Mouse (Mus musculus): ENCODE measurements around the gene Nanp. TPM values are rescaled to one million over a fixed set of nuclear protein-coding genes. Genes with fewer than 3 reads are reported as not detected.

The Nanp gene
- polyA plus RNA-seq, 1 experiment from 2014 or later: 38.0 TPM

GRCm38 (mm10) chr2:151021158-151021557 lies 18.0 kb downstream of the Nanp start:
- DNase-seq (no peak), ATAC-seq (ENCODE audit: low FRiP score, low TSS enrichment) (no peak)
- Histone ChIP-seq H3K27ac (replicated peaks; ENCODE audit: low read depth, low read length) (no peak overlapping the region), H3K4me3 (replicated peaks; ENCODE audit: low read depth, low read length) (no peak overlapping the region), H3K27me3 (ENCODE audit: control insufficient read depth, insufficient read depth, low read length) (no peaks in the 10 kb centered on the region), H3K9ac (replicated peaks; ENCODE audit: low read length) (no peak overlapping the region), H3K36me3 (ENCODE audit: control insufficient read depth, insufficient read depth, low read length) (no peaks in the 10 kb centered on the region), H3K9me3 (ENCODE audit: control insufficient read depth, low read length) (no peaks in the 10 kb centered on the region), H3K4me2 (ENCODE audit: low read length) (no peak overlapping the region), H3K4me1 (ENCODE audit: control insufficient read depth, insufficient read depth, low read length) (no peaks in the 10 kb centered on the region)
- WGBS: 92% methylated on average over 10 of the region's 10 CpGs

GRCm38 (mm10) chr2:151015316-151015715 lies 23.9 kb downstream of the Nanp start:
- H3K27me3 ChIP-seq (ENCODE audit: control insufficient read depth, insufficient read depth, low read length): no peaks in the 10 kb centered on the region
- no peak overlapping the region for H3K4me2 ChIP-seq (ENCODE audit: low read length)
- H3K27ac ChIP-seq (replicated peaks; ENCODE audit: low read depth, low read length): no peak overlapping the region
- no peak overlapping the region for H3K9ac ChIP-seq (replicated peaks; ENCODE audit: low read length)
- H3K4me3 ChIP-seq (replicated peaks; ENCODE audit: low read depth, low read length): no peak overlapping the region
- DNase-seq (no peak), ATAC-seq (ENCODE audit: low FRiP score, low TSS enrichment) (no peak)
- 88% methylated on average over 2 of the region's 2 CpGs for WGBS
- H3K36me3 ChIP-seq (ENCODE audit: control insufficient read depth, insufficient read depth, low read length): no peaks in the 10 kb centered on the region
- no peaks in the 10 kb centered on the region for H3K4me1 ChIP-seq (ENCODE audit: control insufficient read depth, insufficient read depth, low read length)
- H3K9me3 ChIP-seq (ENCODE audit: control insufficient read depth, low read length): no peaks in the 10 kb centered on the region

GRCm38 (mm10) chr2:151011273-151011672 lies 27.9 kb downstream of the Nanp start:
- ATAC-seq (ENCODE audit: low FRiP score, low TSS enrichment) (no peak), DNase-seq (no peak)
- no peak overlapping the region for H3K9ac ChIP-seq (replicated peaks; ENCODE audit: low read length)
- H3K4me2 ChIP-seq (ENCODE audit: low read length): no peak overlapping the region
- H3K27me3 ChIP-seq (ENCODE audit: control insufficient read depth, insufficient read depth, low read length): no peaks in the 10 kb centered on the region
- no peak overlapping the region for H3K4me3 ChIP-seq (replicated peaks; ENCODE audit: low read depth, low read length)
- no peaks in the 10 kb centered on the region for H3K36me3 ChIP-seq (ENCODE audit: control insufficient read depth, insufficient read depth, low read length)
- 81% methylated on average over 1 of the region's 1 CpGs for WGBS
- H3K9me3 ChIP-seq (ENCODE audit: control insufficient read depth, low read length): no peaks in the 10 kb centered on the region
- H3K4me1 ChIP-seq (ENCODE audit: control insufficient read depth, insufficient read depth, low read length): peaks cover 4% of the 10 kb centered on the region; the same call in 1 of the 2 replicates
- no peak overlapping the region for H3K27ac ChIP-seq (replicated peaks; ENCODE audit: low read depth, low read length)

GRCm38 (mm10) chr2:151009515-151010085 lies 29.6 kb downstream of the Nanp start:
- no peak for DNase-seq
- Histone ChIP-seq H3K27me3 (ENCODE audit: control insufficient read depth, insufficient read depth, low read length) (no peaks in the 10 kb centered on the region), H3K9ac (replicated peaks; ENCODE audit: low read length) (peak overlapping the region; percentile 86), H3K27ac (replicated peaks; ENCODE audit: low read depth, low read length) (no peak overlapping the region), H3K4me1 (ENCODE audit: control insufficient read depth, insufficient read depth, low read length) (peaks cover 4% of the 10 kb centered on the region; the same call in 1 of the 2 replicates), H3K9me3 (ENCODE audit: control insufficient read depth, low read length) (no peaks in the 10 kb centered on the region), H3K4me3 (replicated peaks; ENCODE audit: low read depth, low read length) (peak overlapping the region; percentile 66), H3K4me2 (ENCODE audit: low read length) (peak overlapping the region; percentile 64), H3K36me3 (ENCODE audit: control insufficient read depth, insufficient read depth, low read length) (no peaks in the 10 kb centered on the region)
- ATAC-seq (ENCODE audit: low FRiP score, low TSS enrichment): peak; percentile 7; the same call in 1 of the 2 replicates
- 88% methylated on average over 1 of the region's 1 CpGs for WGBS

GRCm38 (mm10) chr2:151008939-151009509 lies 30.2 kb downstream of the Nanp start:
- under 1% methylated on average over 57 of the region's 57 CpGs for WGBS
- Histone ChIP-seq H3K9me3 (ENCODE audit: control insufficient read depth, low read length) (no peaks in the 10 kb centered on the region), H3K27ac (replicated peaks; ENCODE audit: low read depth, low read length) (peak overlapping the region; percentile 68), H3K4me3 (replicated peaks; ENCODE audit: low read depth, low read length) (peak overlapping the region; percentile 66), H3K36me3 (ENCODE audit: control insufficient read depth, insufficient read depth, low read length) (no peaks in the 10 kb centered on the region), H3K9ac (replicated peaks; ENCODE audit: low read length) (peak overlapping the region; percentile 86), H3K27me3 (ENCODE audit: control insufficient read depth, insufficient read depth, low read length) (no peaks in the 10 kb centered on the region), H3K4me1 (ENCODE audit: control insufficient read depth, insufficient read depth, low read length) (peaks cover 4% of the 10 kb centered on the region; the same call in 1 of the 2 replicates), H3K4me2 (ENCODE audit: low read length) (peak overlapping the region; percentile 64)
- ATAC-seq (ENCODE audit: low FRiP score, low TSS enrichment): peak; percentile 96
- peak; percentile 88 for DNase-seq

- no peaks in the 10 kb centered on the region for H3K36me3 ChIP-seq (ENCODE audit: control insufficient read depth, insufficient read depth, low read length)
- peak overlapping the region; percentile 68 for H3K27ac ChIP-seq (replicated peaks; ENCODE audit: low read depth, low read length)
- H3K27me3 ChIP-seq (ENCODE audit: control insufficient read depth, insufficient read depth, low read length): no peaks in the 10 kb centered on the region
- H3K4me1 ChIP-seq (ENCODE audit: control insufficient read depth, insufficient read depth, low read length): peaks cover 4% of the 10 kb centered on the region; the same call in 1 of the 2 replicates
- ATAC-seq (ENCODE audit: low FRiP score, low TSS enrichment) (peak; percentile 61; the same call in 1 of the 2 replicates), DNase-seq (no peak)
- H3K4me2 ChIP-seq (ENCODE audit: low read length): peak overlapping the region; percentile 64
- under 1% methylated on average over 21 of the region's 21 CpGs for WGBS
- no peaks in the 10 kb centered on the region for H3K9me3 ChIP-seq (ENCODE audit: control insufficient read depth, low read length)
- peak overlapping the region; percentile 66 for H3K4me3 ChIP-seq (replicated peaks; ENCODE audit: low read depth, low read length)
- H3K9ac ChIP-seq (replicated peaks; ENCODE audit: low read length): peak overlapping the region; percentile 86
Measured at GRCm38 (mm10) chr2:151008517-151008932, 30.7 kb downstream of the Nanp start.

GRCm38 (mm10) chr2:151008006-151008405 lies 31.2 kb downstream of the Nanp start:
- no peak overlapping the region for H3K27ac ChIP-seq (replicated peaks; ENCODE audit: low read depth, low read length)
- WGBS: 43% methylated on average over 6 of the region's 6 CpGs
- no peaks in the 10 kb centered on the region for H3K9me3 ChIP-seq (ENCODE audit: control insufficient read depth, low read length)
- H3K9ac ChIP-seq (replicated peaks; ENCODE audit: low read length): peak overlapping the region; percentile 86; the same call in 1 of the 2 replicates
- DNase-seq: no peak
- no peaks in the 10 kb centered on the region for H3K36me3 ChIP-seq (ENCODE audit: control insufficient read depth, insufficient read depth, low read length)
- peak overlapping the region; percentile 64 for H3K4me2 ChIP-seq (ENCODE audit: low read length)
- peak overlapping the region; percentile 66 for H3K4me3 ChIP-seq (replicated peaks; ENCODE audit: low read depth, low read length)
- H3K27me3 ChIP-seq (ENCODE audit: control insufficient read depth, insufficient read depth, low read length): no peaks in the 10 kb centered on the region
- ATAC-seq (ENCODE audit: low FRiP score, low TSS enrichment): no peak
- peaks cover 4% of the 10 kb centered on the region; the same call in 1 of the 2 replicates for H3K4me1 ChIP-seq (ENCODE audit: control insufficient read depth, insufficient read depth, low read length)

- Histone ChIP-seq H3K27me3 (ENCODE audit: control insufficient read depth, insufficient read depth, low read length) (no peaks in the 10 kb centered on the region), H3K4me1 (ENCODE audit: control insufficient read depth, insufficient read depth, low read length) (peaks cover 4% of the 10 kb centered on the region; the same call in 1 of the 2 replicates), H3K9ac (replicated peaks; ENCODE audit: low read length) (no peak overlapping the region), H3K4me3 (replicated peaks; ENCODE audit: low read depth, low read length) (no peak overlapping the region), H3K9me3 (ENCODE audit: control insufficient read depth, low read length) (no peaks in the 10 kb centered on the region), H3K27ac (replicated peaks; ENCODE audit: low read depth, low read length) (no peak overlapping the region), H3K36me3 (ENCODE audit: control insufficient read depth, insufficient read depth, low read length) (no peaks in the 10 kb centered on the region), H3K4me2 (ENCODE audit: low read length) (no peak overlapping the region)
- no peak for DNase-seq
- 64% methylated on average over 5 of the region's 5 CpGs for WGBS
- ATAC-seq (ENCODE audit: low FRiP score, low TSS enrichment): no peak
Measured at GRCm38 (mm10) chr2:151006281-151006945, 32.8 kb downstream of the Nanp start.
